Mouse (Mus musculus) limb, embryonic 14.5 days (tissue): ENCODE results near the gene Agt. TPM values are rescaled to one million over a fixed set of nuclear protein-coding genes. Genes with fewer than 3 reads are reported as not detected.

ENCODE experiments used
- ATAC-seq: fragments of 200-750 bp; cut with Nextera tagmentation; 2 replicates; pipeline ENCODE4 v1.8.0; 2017; ENCODE audit warnings: low read depth, moderate number of reproducible peaks, moderate TSS enrichment; ENCODE audit not compliant: low FRiP score
- DNase-seq: peaks from one replicate; pipeline ENCODE4 v3.0.0-alpha.2; 2015; ENCODE audit warnings: low spot score
- H3K27ac ChIP-seq: fragments of 300-500 bp; sonication (generic); replicated peaks from 2 replicates; pipeline ENCODE4 v1.5.1; 2014; ENCODE audit warnings: low read depth, mild to moderate bottlenecking, low read length, moderate library complexity, mixed read lengths
- H3K27me3 ChIP-seq: fragments of 300-500 bp; sonication (generic); 2 replicates; pipeline ENCODE4 v1.6.1; 2014; ENCODE audit warnings: low read length, mixed read lengths; ENCODE audit not compliant: control insufficient read depth, insufficient read depth
- H3K36me3 ChIP-seq: fragments of 300-500 bp; sonication (generic); 2 replicates; pipeline ENCODE4 v1.6.1; 2014; ENCODE audit warnings: mild to moderate bottlenecking, low read length, moderate library complexity, mixed read lengths; ENCODE audit not compliant: control insufficient read depth, insufficient read depth
- H3K4me1 ChIP-seq: fragments of 300-500 bp; sonication (generic); 2 replicates; pipeline ENCODE4 v1.6.1; 2014; ENCODE audit warnings: antibody characterized with exemption, low read length, mixed read lengths; ENCODE audit not compliant: control insufficient read depth, insufficient read depth
- H3K4me2 ChIP-seq: fragments of 300-500 bp; sonication (generic); replicated peaks from 2 replicates; pipeline ENCODE4 v1.6.1; 2014; ENCODE audit warnings: low read depth, mild to moderate bottlenecking, low read length, moderate library complexity; ENCODE audit not compliant: severe bottlenecking
- H3K4me3 ChIP-seq: fragments of 300-500 bp; sonication (generic); replicated peaks from 2 replicates; pipeline ENCODE4 v1.5.1; 2014; ENCODE audit warnings: low read length
- H3K9ac ChIP-seq: fragments of 300-500 bp; sonication (generic); 2 replicates; pipeline ENCODE4 v1.6.1; 2014; ENCODE audit warnings: mild to moderate bottlenecking, low read depth, low read length, moderate library complexity; ENCODE audit not compliant: severe bottlenecking
- H3K9me3 ChIP-seq: fragments of 300-500 bp; sonication (generic); 2 replicates; pipeline ENCODE4 v1.6.1; 2016; ENCODE audit warnings: low read length; ENCODE audit not compliant: control insufficient read depth
- POLR2A ChIP-seq: fragments of 200-500 bp; IDR thresholded peaks from 2 replicates; pipeline ENCODE4 v1.8.0; 2012; ENCODE audit warnings: inconsistent platforms, mild to moderate bottlenecking, moderate library complexity, borderline replicate concordance; ENCODE audit not compliant: insufficient read depth, insufficient read length; ENCODE audit errors: extremely low read depth
- WGBS: fragments of 180-500 bp; shearing (Covaris S2); extraction: QIAGEN DNeasy Blood & Tissue Kit; methylation state at CpG from one replicate; pipeline ENCODE4 v1.1.7; 2014; 5-methylcytosine and 5-hydroxymethylcytosine counted together
- polyA plus RNA-seq, 2 experiments: library from polyadenylated mRNA; depleted of rRNA in 1 of 2; stranded (reverse) in 1 of 2; unstranded in 1 of 2; fragments of >200 nt; fragmentation: Nextera tagmentation in 1 of 2; extraction: Ambion mirVana in 1 of 2; gene quantifications; 2 replicates each; pipeline versions ENCODE4 v1.2.1 to v1.2.3; 2012 to 2014

The Agt gene
- polyA plus RNA-seq, 2 experiments: 1.1 to 1.5 TPM

DNA sequence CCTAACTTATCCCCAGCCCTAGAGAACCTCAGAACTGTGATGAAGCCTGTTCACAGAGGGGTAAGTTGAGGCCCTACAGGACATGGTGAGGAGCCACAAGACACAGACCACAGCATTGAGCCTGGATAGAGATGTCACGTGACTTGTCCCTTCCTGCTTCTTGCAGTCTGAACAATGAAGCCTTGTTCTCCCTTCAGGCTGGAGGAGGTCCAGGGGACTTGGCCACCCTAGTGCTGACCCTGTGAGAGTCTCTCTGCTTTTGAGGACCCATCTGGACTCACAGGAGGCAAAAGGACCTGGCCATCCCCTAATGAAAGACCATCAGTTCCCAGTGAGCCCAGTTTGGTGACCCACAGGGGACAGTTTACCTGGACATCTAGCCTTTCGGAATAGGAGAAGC is 406 bp downstream of the Agt start:
- TF ChIP-seq POLR2A: no peak
- H3K27ac ChIP-seq: no peak overlapping the region
- no peak for ATAC-seq
- no peaks in the 10 kb centered on the region for H3K9me3 ChIP-seq
- WGBS: 60% methylated on average over 2 of the region's 2 CpGs
- H3K4me2 ChIP-seq: no peak overlapping the region
- no peak for DNase-seq
- H3K4me1 ChIP-seq: 0 out of 2 replicates have a peak, but pooled peaks cover 5% of the 10 kb centered on the region
- no peaks in the 10 kb centered on the region for H3K27me3 ChIP-seq
- no peak overlapping the region for H3K9ac ChIP-seq
- H3K36me3 ChIP-seq: no peaks in the 10 kb centered on the region
- H3K4me3 ChIP-seq: no peak overlapping the region

GRCm38 (mm10) chr8:124567584-124567983 is 1.9 kb downstream of the Agt start:
- H3K9ac ChIP-seq: no peak overlapping the region
- ATAC-seq: no peak
- H3K27me3 ChIP-seq: no peaks in the 10 kb centered on the region
- no peaks in the 10 kb centered on the region for H3K9me3 ChIP-seq
- H3K4me1 ChIP-seq: 0 out of 2 replicates have a peak, but pooled peaks cover 3% of the 10 kb centered on the region
- H3K4me2 ChIP-seq: no peak overlapping the region
- H3K36me3 ChIP-seq: no peaks in the 10 kb centered on the region
- no peak for DNase-seq
- TF ChIP-seq POLR2A: no peak
- WGBS: 82% methylated on average over 3 of the region's 3 CpGs
- H3K4me3 ChIP-seq: no peak overlapping the region
- no peak overlapping the region for H3K27ac ChIP-seq

- 92% methylated on average over 6 of the region's 6 CpGs for WGBS
- no peak overlapping the region for H3K4me2 ChIP-seq
- H3K9me3 ChIP-seq: no peaks in the 10 kb centered on the region
- no peak for TF ChIP-seq POLR2A
- H3K4me3 ChIP-seq: no peak overlapping the region
- no peaks in the 10 kb centered on the region for H3K36me3 ChIP-seq
- DNase-seq (no peak), ATAC-seq (no peak)
- no peak overlapping the region for H3K27ac ChIP-seq
- no peaks in the 10 kb centered on the region for H3K27me3 ChIP-seq
- H3K4me1 ChIP-seq: 0 out of 2 replicates have a peak, but pooled peaks cover 3% of the 10 kb centered on the region
- H3K9ac ChIP-seq: no peak overlapping the region
Observed at GRCm38 (mm10) chr8:124567126-124567525, 2.4 kb downstream of the Agt start.

DNA sequence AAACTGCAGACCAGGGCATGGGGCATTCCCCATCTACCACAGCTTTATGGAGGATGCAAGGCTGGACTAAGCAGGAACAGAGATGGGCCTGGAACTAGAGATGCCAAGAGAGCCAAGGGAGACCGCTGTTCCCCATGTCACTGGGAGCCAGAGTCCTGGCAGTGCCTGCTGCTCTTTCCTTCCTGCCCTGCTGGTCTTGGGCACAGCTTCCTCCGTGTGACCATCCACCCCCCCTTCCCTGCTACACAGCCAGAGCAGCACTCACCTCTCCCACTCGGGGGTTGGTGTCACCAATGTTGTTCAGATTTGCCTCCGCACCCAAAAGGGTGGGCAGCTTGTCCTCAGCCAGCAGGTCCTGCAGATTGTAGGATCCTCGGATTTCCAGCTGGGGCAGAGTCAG is 12.0 kb downstream of the Agt start:
- no peak for ATAC-seq
- 65% methylated on average over 5 of the region's 5 CpGs for WGBS
- H3K9ac ChIP-seq: no peak overlapping the region
- peaks cover 4% of the 10 kb centered on the region for H3K36me3 ChIP-seq
- H3K9me3 ChIP-seq: no peaks in the 10 kb centered on the region
- DNase-seq: no peak
- no peak overlapping the region for H3K4me2 ChIP-seq
- no peak for TF ChIP-seq POLR2A
- H3K27me3 ChIP-seq: no peaks in the 10 kb centered on the region
- H3K27ac ChIP-seq: no peak overlapping the region
- H3K4me1 ChIP-seq: no peaks in the 10 kb centered on the region
- H3K4me3 ChIP-seq: no peak overlapping the region

GRCm38 (mm10) chr8:124556658-124557057 is 12.8 kb downstream of the Agt start:
- no peaks in the 10 kb centered on the region for H3K4me1 ChIP-seq
- DNase-seq: no peak
- no peak for TF ChIP-seq POLR2A

DNA sequence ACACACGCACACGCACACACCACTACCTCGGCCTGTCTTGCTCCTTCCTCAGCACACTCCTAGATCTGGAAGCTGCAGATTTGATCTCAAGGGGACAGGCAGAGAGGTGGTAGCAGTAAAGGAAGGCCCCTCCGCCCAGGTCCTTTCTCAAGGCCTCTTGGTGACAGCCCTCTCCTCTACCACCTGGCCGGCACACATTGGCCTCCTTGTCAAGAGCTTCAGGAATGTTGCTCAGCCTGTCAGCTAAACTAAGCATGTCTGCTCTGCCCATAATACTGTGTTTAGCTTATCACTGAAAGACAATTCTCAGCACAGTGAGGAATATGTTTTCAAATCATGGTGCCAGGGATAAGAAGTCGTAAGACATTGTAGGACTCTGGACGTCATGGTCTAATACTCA is 13.3 kb downstream of the Agt start:
- no peak for DNase-seq
- Histone ChIP-seq H3K36me3 (peaks cover 16% of the 10 kb centered on the region), H3K9me3 (no peaks in the 10 kb centered on the region), H3K27ac (no peak overlapping the region), H3K4me1 (no peaks in the 10 kb centered on the region), H3K27me3 (no peaks in the 10 kb centered on the region), H3K9ac (no peak overlapping the region), H3K4me3 (no peak overlapping the region), H3K4me2 (no peak overlapping the region)
- WGBS: 80% methylated on average over 7 of the region's 7 CpGs
- no peak for TF ChIP-seq POLR2A
- ATAC-seq: no peak

More at GRCm38 (mm10) chr8:124556658-124557057, 12.8 kb downstream of the Agt start:
- no peak for ATAC-seq
- Histone ChIP-seq H3K36me3 (peaks cover 11% of the 10 kb centered on the region), H3K9me3 (no peaks in the 10 kb centered on the region), H3K27me3 (no peaks in the 10 kb centered on the region), H3K27ac (no peak overlapping the region), H3K9ac (no peak overlapping the region), H3K4me2 (no peak overlapping the region), H3K4me3 (no peak overlapping the region)
- WGBS: 87% methylated on average over 13 of the region's 13 CpGs
